Comparison of ENCODE assay signal across 7 mouse cellular contexts in the genomic region with DNA sequence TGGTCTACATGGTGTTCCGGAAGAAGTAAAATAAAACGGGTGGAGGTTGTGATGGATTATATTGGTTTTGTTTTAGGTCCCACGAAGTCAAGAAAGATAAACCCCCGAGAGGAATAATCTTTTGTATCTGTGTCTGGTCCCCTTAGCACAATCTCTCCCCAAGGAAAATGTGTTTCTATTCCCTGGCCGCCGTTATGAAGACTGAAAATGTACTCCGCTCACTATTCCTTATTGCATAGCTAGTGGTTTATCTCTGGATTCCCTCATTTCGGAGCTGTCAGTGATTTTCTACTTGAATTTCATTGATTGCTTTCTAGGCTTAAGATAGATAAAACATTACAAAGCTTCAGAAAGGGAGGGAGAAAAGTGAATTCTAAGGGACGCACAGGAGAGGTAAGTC. TPM values are rescaled to one million over a fixed set of nuclear protein-coding genes. Genes with fewer than 3 reads are reported as not detected.
DNase-seq lines count a peak whose midpoint lies in the region; ATAC-seq lines count a peak whose summit lies in the region.

No protein-coding gene starts in this region.

- WGBS in neural tube, embryonic 11.5 days: 17% methylated on average over 9 of the region's 9 CpGs
- 18% methylated on average over 9 of the region's 9 CpGs for WGBS in forebrain, embryonic 13.5 days
- 12% methylated on average over 9 of the region's 9 CpGs for WGBS in liver, embryonic 11.5 days

- H3K27ac ChIP-seq in neural tube, embryonic 11.5 days (ENCODE audit: low read depth, low read length): peak overlapping the region; percentile 80; the same call in 1 of the 2 replicates
- H3K27ac ChIP-seq in forebrain, embryonic 13.5 days: peak overlapping the region; percentile 100
- H3K27ac ChIP-seq in liver, embryonic 11.5 days (ENCODE audit: low read depth, low read length): no peak overlapping the region; the same call in 1 of the 2 replicates

- H3K9me3 ChIP-seq in neural tube, embryonic 11.5 days (ENCODE audit: control insufficient read depth, low read length): no peaks in the 10 kb centered on the region
- H3K9me3 ChIP-seq in forebrain, embryonic 13.5 days (replicated peaks): no peaks in the 10 kb centered on the region
- H3K9me3 ChIP-seq in liver, embryonic 11.5 days (ENCODE audit: control insufficient read depth, low read length): no peaks in the 10 kb centered on the region

- no peak overlapping the region; the same call in 1 of the 2 replicates for H3K9ac ChIP-seq in neural tube, embryonic 11.5 days (ENCODE audit: low read length)
- peak overlapping the region; percentile 48 for H3K9ac ChIP-seq in forebrain, embryonic 13.5 days
- peak overlapping the region; percentile 17; the same call in 1 of the 2 replicates for H3K9ac ChIP-seq in liver, embryonic 11.5 days (ENCODE audit: low read depth, low read length)

- no peaks in the 10 kb centered on the region for H3K36me3 ChIP-seq in neural tube, embryonic 11.5 days (ENCODE audit: control insufficient read depth, insufficient read depth, low read length)
- H3K36me3 ChIP-seq in forebrain, embryonic 13.5 days (ENCODE audit: poor library complexity, severe bottlenecking): no peaks in the 10 kb centered on the region
- no peaks in the 10 kb centered on the region for H3K36me3 ChIP-seq in liver, embryonic 11.5 days (ENCODE audit: control insufficient read depth, insufficient read depth, low read length)

- H3K4me2 ChIP-seq in neural tube, embryonic 11.5 days (ENCODE audit: low read depth): peak overlapping the region; percentile 40
- peak overlapping the region; percentile 73 for H3K4me2 ChIP-seq in forebrain, embryonic 13.5 days
- peak overlapping the region; percentile 72 for H3K4me2 ChIP-seq in liver, embryonic 11.5 days

- H3K4me1 ChIP-seq in neural tube, embryonic 11.5 days (ENCODE audit: control insufficient read depth, insufficient read depth, low read length): 0 out of 2 replicates have a peak, but pooled peaks cover 2% of the 10 kb centered on the region
- peaks cover 18% of the 10 kb centered on the region for H3K4me1 ChIP-seq in forebrain, embryonic 13.5 days
- peaks cover 5% of the 10 kb centered on the region for H3K4me1 ChIP-seq in liver, embryonic 11.5 days (replicated peaks; ENCODE audit: control insufficient read depth, insufficient read depth, low read length)

- DNase-seq in neural tube, embryonic 11.5 days (ENCODE audit: low spot score): no peak
- DNase-seq in neural tube, embryonic 10.5 days (ENCODE audit: extremely low spot score, low spot score): no peak
- no peak for DNase-seq in liver, embryonic 11.5 days (ENCODE audit: low spot score)
- DNase-seq in urinary bladder, adult 18-20 months (ENCODE audit: low spot score in 2 of 2): no peak
- DNase-seq in gastrocnemius, postnatal 10 days: no peak

- no peaks in the 10 kb centered on the region for H3K27me3 ChIP-seq in neural tube, embryonic 11.5 days (ENCODE audit: control insufficient read depth, insufficient read depth, low read length)
- no peaks in the 10 kb centered on the region for H3K27me3 ChIP-seq in forebrain, embryonic 13.5 days
- no peaks in the 10 kb centered on the region for H3K27me3 ChIP-seq in liver, embryonic 11.5 days (replicated peaks; ENCODE audit: control insufficient read depth, insufficient read depth, low read length)

- peak overlapping the region; percentile 100 for H3K4me3 ChIP-seq in neural tube, embryonic 11.5 days (ENCODE audit: low read depth, low read length)
- peak overlapping the region; percentile 99 for H3K4me3 ChIP-seq in forebrain, embryonic 13.5 days
- H3K4me3 ChIP-seq in liver, embryonic 11.5 days (ENCODE audit: low read depth, low read length): peak overlapping the region; percentile 98

- no peak for ATAC-seq in neural tube, embryonic 11.5 days (ENCODE audit: insufficient read depth, low FRiP score, low TSS enrichment)
- no peak for ATAC-seq in forebrain, embryonic 13.5 days
- ATAC-seq in liver, embryonic 11.5 days (replicated peaks; ENCODE audit: low FRiP score): no peak
- ATAC-seq in megakaryocyte progenitor cell, adult 5-6 weeks (replicated peaks; ENCODE audit: poor library complexity): no peak

RNA-seq across cellular contexts. Expression of gene Fbxo11, which starts 1.7 kb away (rescaled TPM):
- polyA plus RNA-seq in neural tube, embryonic 11.5 days (2014; fragmentation: Nextera tagmentation; extraction: Ambion mirVana): 39.8 and 40.4 TPM in 2 replicates
- polyA plus RNA-seq in forebrain, embryonic 13.5 days (2015; fragmentation: Nextera tagmentation; extraction: Ambion mirVana): 28.0 and 28.6 TPM in 2 replicates
- 12.4 and 14.0 TPM in 2 replicates for polyA plus RNA-seq in liver, embryonic 11.5 days (2014; fragmentation: Nextera tagmentation; extraction: Ambion mirVana)
- total RNA-seq in megakaryocyte progenitor cell, adult 5-6 weeks (2015): 32.0 and 35.0 TPM in 2 replicates
- total RNA-seq in megakaryocyte progenitor cell, adult 5-6 weeks (2017): 17.8 and 22.7 TPM in 2 replicates
- total RNA-seq in gastrocnemius, postnatal 10 days (2021): 10 to 100 TPM; 37.7 to 50.5 TPM
